8 mouse cellular contexts compared by ENCODE assay signal in the genomic region with DNA sequence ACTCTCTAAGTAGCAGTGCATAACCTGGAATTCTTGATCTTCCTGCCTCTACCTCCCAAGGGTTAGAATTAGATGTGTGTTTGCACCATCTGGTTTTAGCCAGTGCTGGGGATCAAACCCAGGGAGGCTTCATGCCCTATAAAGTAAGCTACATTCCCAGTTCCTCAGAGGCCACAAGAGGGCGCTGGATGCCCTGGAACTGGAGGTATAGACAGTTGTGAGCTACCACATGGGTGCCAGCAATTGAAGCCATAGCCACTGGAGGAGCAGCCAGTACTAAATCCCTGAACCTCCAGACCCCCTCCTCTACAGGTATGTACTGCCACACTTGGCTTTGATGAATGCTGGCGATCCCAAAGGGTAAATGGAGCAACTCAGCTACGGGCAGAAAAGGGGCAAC. TPM values are rescaled to one million over a fixed set of nuclear protein-coding genes. Genes with fewer than 3 reads are reported as not detected.
DNase-seq lines count a peak whose midpoint lies in the region; ATAC-seq and TF ChIP-seq lines count a peak whose summit lies in the region.

No protein-coding gene starts in this region.

- no peaks in the 10 kb centered on the region for H3K36me3 ChIP-seq in forebrain, embryonic 14.5 days (ENCODE audit: control insufficient read depth, insufficient read depth, low read length)
- H3K36me3 ChIP-seq in forebrain, embryonic 13.5 days (ENCODE audit: poor library complexity, severe bottlenecking): no peaks in the 10 kb centered on the region
- H3K36me3 ChIP-seq in spleen, adult 2 months (ENCODE audit: control insufficient read depth, insufficient read depth, low read length): peaks cover 43% of the 10 kb centered on the region
- no peaks in the 10 kb centered on the region for H3K36me3 ChIP-seq in forebrain, embryonic 15.5 days

- H3K9ac ChIP-seq in forebrain, embryonic 14.5 days (ENCODE audit: low read length): no peak overlapping the region
- H3K9ac ChIP-seq in forebrain, embryonic 13.5 days: no peak overlapping the region
- H3K9ac ChIP-seq in forebrain, embryonic 15.5 days (replicated peaks): no peak overlapping the region

- peaks cover 3% of the 10 kb centered on the region; the same call in 1 of the 2 replicates for H3K4me1 ChIP-seq in forebrain, embryonic 14.5 days (ENCODE audit: control insufficient read depth, insufficient read depth, low read length)
- 0 out of 2 replicates have a peak, but pooled peaks cover 6% of the 10 kb centered on the region for H3K4me1 ChIP-seq in forebrain, embryonic 13.5 days
- H3K4me1 ChIP-seq in spleen, adult 2 months (ENCODE audit: control insufficient read depth, insufficient read depth, insufficient read length): peaks cover 3% of the 10 kb centered on the region; the same call in 1 of the 2 replicates
- no peaks in the 10 kb centered on the region for H3K4me1 ChIP-seq in forebrain, embryonic 15.5 days

- peak; percentile 30 for DNase-seq in forebrain, embryonic 14.5 days (ENCODE audit: low spot score)
- DNase-seq in right cerebral cortex, adult 18-20 months: peak; percentile 36
- DNase-seq in right cerebral cortex, postnatal 25 days: no peak
- DNase-seq in c-Kit-positive CD71-positive TER-119-positive erythroid progenitor cells, embryonic 14.5 days (ENCODE audit: low spot score): peak; percentile 71
- peak; percentile 66 for DNase-seq in kidney, postnatal 10 days
- DNase-seq in spleen, adult 2 months (ENCODE audit: low read depth in 1 of 2, low spot score in 2 of 2): peak; percentile 34 to 62

- H3K4me3 ChIP-seq in forebrain, embryonic 14.5 days (ENCODE audit: low read depth, low read length): no peak overlapping the region
- no peak overlapping the region for H3K4me3 ChIP-seq in forebrain, embryonic 13.5 days
- H3K4me3 ChIP-seq in spleen, adult 2 months (ENCODE audit: extremely low read depth, insufficient read depth, insufficient read length): no peak overlapping the region
- no peak overlapping the region for H3K4me3 ChIP-seq in forebrain, embryonic 15.5 days

- no peaks in the 10 kb centered on the region for H3K9me3 ChIP-seq in forebrain, embryonic 14.5 days (replicated peaks; ENCODE audit: control insufficient read depth, low read length)
- H3K9me3 ChIP-seq in forebrain, embryonic 13.5 days (replicated peaks): no peaks in the 10 kb centered on the region
- no peaks in the 10 kb centered on the region for H3K9me3 ChIP-seq in forebrain, embryonic 15.5 days

- WGBS in forebrain, embryonic 14.5 days: 73% methylated on average over 3 of the region's 3 CpGs
- WGBS in forebrain, embryonic 13.5 days: 78% methylated on average over 3 of the region's 3 CpGs
- 93% methylated on average over 3 of the region's 3 CpGs for WGBS in spleen, adult 2 months
- WGBS in forebrain, embryonic 15.5 days: 75% methylated on average over 3 of the region's 3 CpGs

- no peaks in the 10 kb centered on the region for H3K27me3 ChIP-seq in forebrain, embryonic 14.5 days (replicated peaks; ENCODE audit: control insufficient read depth, insufficient read depth, low read length)
- H3K27me3 ChIP-seq in forebrain, embryonic 13.5 days: no peaks in the 10 kb centered on the region
- no peaks in the 10 kb centered on the region for H3K27me3 ChIP-seq in spleen, adult 2 months (ENCODE audit: control insufficient read depth, insufficient read depth, low read length)
- H3K27me3 ChIP-seq in forebrain, embryonic 15.5 days: no peaks in the 10 kb centered on the region

- no peak overlapping the region for H3K4me2 ChIP-seq in forebrain, embryonic 14.5 days (ENCODE audit: low read length)
- H3K4me2 ChIP-seq in forebrain, embryonic 13.5 days: no peak overlapping the region
- H3K4me2 ChIP-seq in forebrain, embryonic 15.5 days (replicated peaks): no peak overlapping the region

- peak; percentile 44; the same call in 1 of the 2 replicates for TF ChIP-seq CTCF in spleen, adult 2 months (IDR thresholded peaks at IDR 0.05; ENCODE audit: extremely low read depth, insufficient read depth, insufficient read length, insufficient replicate concordance)

- TF ChIP-seq POLR2A in spleen, adult 2 months (IDR thresholded peaks at IDR 0.05; ENCODE audit: low read depth, low read length): no peak

- no peak for ATAC-seq in forebrain, embryonic 14.5 days
- no peak for ATAC-seq in forebrain, embryonic 13.5 days
- no peak for ATAC-seq in forebrain, embryonic 15.5 days (replicated peaks)

- H3K27ac ChIP-seq in forebrain, embryonic 14.5 days (ENCODE audit: low read depth, low read length): no peak overlapping the region
- no peak overlapping the region for H3K27ac ChIP-seq in forebrain, embryonic 13.5 days
- no peak overlapping the region for H3K27ac ChIP-seq in spleen, adult 2 months (ENCODE audit: insufficient read depth, low read length)
- no peak overlapping the region for H3K27ac ChIP-seq in forebrain, embryonic 15.5 days (replicated peaks)

RNA-seq across cellular contexts. Expression of a gene that starts 37.5 kb away (rescaled TPM):
- 0.20 and 0.23 TPM in 2 replicates for polyA plus RNA-seq in forebrain, embryonic 14.5 days (2014; fragmentation: Nextera tagmentation; extraction: Ambion mirVana)
- 0.27 and 0.37 TPM in 2 replicates for polyA plus RNA-seq in forebrain, embryonic 13.5 days (2015; fragmentation: Nextera tagmentation; extraction: Ambion mirVana)
- polyA plus RNA-seq in spleen, adult 2 months (2012; rRNA removed): 24.8 and 27.2 TPM in 2 replicates
- 0.45 and 0.47 TPM in 2 replicates for polyA plus RNA-seq in forebrain, embryonic 15.5 days (2015; fragmentation: Nextera tagmentation; extraction: Ambion mirVana)

RNA-seq across cellular contexts. Expression of a gene that starts 56.5 kb away (rescaled TPM):
- 179 and 184 TPM in 2 replicates for polyA plus RNA-seq in forebrain, embryonic 14.5 days (2014; fragmentation: Nextera tagmentation; extraction: Ambion mirVana)
- 140 and 146 TPM in 2 replicates for polyA plus RNA-seq in forebrain, embryonic 13.5 days (2015; fragmentation: Nextera tagmentation; extraction: Ambion mirVana)
- polyA plus RNA-seq in spleen, adult 2 months (2012; rRNA removed): 4.5 and 5.4 TPM in 2 replicates
- polyA plus RNA-seq in forebrain, embryonic 15.5 days (2015; fragmentation: Nextera tagmentation; extraction: Ambion mirVana): 145 and 151 TPM in 2 replicates

RNA-seq across cellular contexts. Expression of a gene that starts 56.5 kb away (rescaled TPM):
- polyA plus RNA-seq in forebrain, embryonic 14.5 days (2014; fragmentation: Nextera tagmentation; extraction: Ambion mirVana): 7.5 and 11.6 TPM in 2 replicates
- polyA plus RNA-seq in forebrain, embryonic 13.5 days (2015; fragmentation: Nextera tagmentation; extraction: Ambion mirVana): 11.0 and 11.7 TPM in 2 replicates
- 10.0 and 13.5 TPM in 2 replicates for polyA plus RNA-seq in spleen, adult 2 months (2012; rRNA removed)
- polyA plus RNA-seq in forebrain, embryonic 15.5 days (2015; fragmentation: Nextera tagmentation; extraction: Ambion mirVana): 10.7 and 10.9 TPM in 2 replicates

Comparison
In these comparisons a context has a peak if more than half of its experiments do, and no peak if none do; other contexts are left out.
1. RNA of a gene that starts 37.5 kb away (polyA plus RNA-seq): 24.8 to 27.2 TPM in spleen, adult 2 months; 0.45 to 0.47 TPM in forebrain, embryonic 15.5 days, 0.27 to 0.37 TPM in forebrain, embryonic 13.5 days and 0.20 to 0.23 TPM in forebrain, embryonic 14.5 days; every median in the first group is over 10 times any median in the second.
2. RNA of a gene that starts 56.5 kb away (polyA plus RNA-seq): 179 to 184 TPM in forebrain, embryonic 14.5 days, 145 to 151 TPM in forebrain, embryonic 15.5 days and 140 to 146 TPM in forebrain, embryonic 13.5 days; 4.5 to 5.4 TPM in spleen, adult 2 months; every median in the first group is over 10 times any median in the second.